Mouse (Mus musculus): ENCODE measurements around the gene Klhl3.

Gene Klhl3

GRCm38 (mm10) chr13:58066496-58067389 is 46.6 kb downstream of the Klhl3 start:
- no peak for DNase-seq (ENCODE audit: low read depth, low spot score)

GRCm38 (mm10) chr13:58066081-58066495 is 47.3 kb downstream of the Klhl3 start:
- no peak for DNase-seq (ENCODE audit: low read depth, low spot score)

GRCm38 (mm10) chr13:58065316-58065715 is 48.1 kb downstream of the Klhl3 start:
- DNase-seq (ENCODE audit: low read depth, low spot score): no peak

GRCm38 (mm10) chr13:58057953-58058870 is 55.2 kb downstream of the Klhl3 start:
- DNase-seq (ENCODE audit: low read depth, low spot score): no peak

- DNase-seq (ENCODE audit: low read depth, low spot score): no peak
These were observed 56.8 kb downstream of the Klhl3 start for GRCm38 (mm10) chr13:58056618-58057017.

GRCm38 (mm10) chr13:58053628-58054027 is 59.8 kb downstream of the Klhl3 start:
- no peak for DNase-seq (ENCODE audit: low read depth, low spot score)

- no peak for DNase-seq (ENCODE audit: low read depth, low spot score)
These were observed 61.7 kb downstream of the Klhl3 start for GRCm38 (mm10) chr13:58051654-58052053.

GRCm38 (mm10) chr13:58051251-58051650 is 62.1 kb downstream of the Klhl3 start:
- no peak for DNase-seq (ENCODE audit: low read depth, low spot score)

GRCm38 (mm10) chr13:58049121-58049520 is 64.3 kb downstream of the Klhl3 start:
- no peak for DNase-seq (ENCODE audit: low read depth, low spot score)

- no peak for DNase-seq (ENCODE audit: low read depth, low spot score)
These were observed 65.3 kb downstream of the Klhl3 start for GRCm38 (mm10) chr13:58048076-58048475.

GRCm38 (mm10) chr13:58046178-58046577 is 67.2 kb downstream of the Klhl3 start:
- no peak for DNase-seq (ENCODE audit: low read depth, low spot score)

- no peak for DNase-seq (ENCODE audit: low read depth, low spot score)
These were observed 68.1 kb downstream of the Klhl3 start for GRCm38 (mm10) chr13:58045278-58045677.

GRCm38 (mm10) chr13:58043278-58043677 is 70.1 kb downstream of the Klhl3 start:
- DNase-seq (ENCODE audit: low read depth, low spot score): no peak

GRCm38 (mm10) chr13:58040112-58040511 is 73.3 kb downstream of the Klhl3 start:
- no peak for DNase-seq (ENCODE audit: low read depth, low spot score)

- DNase-seq (ENCODE audit: low read depth, low spot score): no peak
These were observed 75.9 kb downstream of the Klhl3 start for GRCm38 (mm10) chr13:58037506-58037905.

GRCm38 (mm10) chr13:58035470-58036156 is 77.8 kb downstream of the Klhl3 start:
- DNase-seq (ENCODE audit: low read depth, low spot score): no peak

GRCm38 (mm10) chr13:58034985-58035384 is 78.4 kb downstream of the Klhl3 start:
- no peak for DNase-seq (ENCODE audit: low read depth, low spot score)

- DNase-seq (ENCODE audit: low read depth, low spot score): no peak
These were observed 78.9 kb downstream of the Klhl3 start for GRCm38 (mm10) chr13:58034507-58034906.

- DNase-seq (ENCODE audit: low read depth, low spot score): no peak
These were observed 81.6 kb downstream of the Klhl3 start for GRCm38 (mm10) chr13:58031755-58032154.

- no peak for DNase-seq (ENCODE audit: low read depth, low spot score)
These were observed 86.3 kb downstream of the Klhl3 start for GRCm38 (mm10) chr13:58027115-58027514.

- no peak for DNase-seq (ENCODE audit: low read depth, low spot score)
These were observed 87.5 kb downstream of the Klhl3 start for GRCm38 (mm10) chr13:58025701-58026414.

Data from c-Kit-negative CD71-positive TER-119-positive erythroid progenitor cells, embryonic 14.5 days (primary cell).